Mouse (Mus musculus) midbrain, embryonic 10.5 days (tissue): ENCODE measurements around the gene Msx2. TPM values are rescaled to one million over a fixed set of nuclear protein-coding genes. Genes with fewer than 3 reads are reported as not detected.

Source experiments
- DNase-seq: peaks from one replicate; pipeline ENCODE4 v3.0.0-alpha.2; 2017; ENCODE audit warnings: low spot score
- H3K27ac ChIP-seq: fragments of 300-500 bp; sonication (generic); replicated peaks from 2 replicates; pipeline ENCODE4 v1.5.1; 2016; ENCODE audit warnings: mild to moderate bottlenecking
- H3K27me3 ChIP-seq: fragments of 300-500 bp; sonication (generic); 2 replicates; pipeline ENCODE4 v1.6.1; 2016; ENCODE audit warnings: low read depth, mild to moderate bottlenecking; ENCODE audit not compliant: poor library complexity, severe bottlenecking
- H3K36me3 ChIP-seq: fragments of 300-500 bp; sonication (generic); 2 replicates; pipeline ENCODE4 v1.6.1; 2016; ENCODE audit warnings: mild to moderate bottlenecking, moderate library complexity
- H3K4me1 ChIP-seq: fragments of 300-500 bp; sonication (generic); 2 replicates; pipeline ENCODE4 v1.6.1; 2016
- H3K4me3 ChIP-seq: fragments of 300-500 bp; sonication (generic); 2 replicates; pipeline ENCODE4 v1.5.1; 2016; ENCODE audit warnings: mild to moderate bottlenecking, moderate library complexity
- H3K9me3 ChIP-seq: fragments of 300-500 bp; sonication (generic); replicated peaks from 2 replicates; pipeline ENCODE4 v1.6.1; 2016; ENCODE audit warnings: mild to moderate bottlenecking
- WGBS: fragments of 180-500 bp; shearing (Covaris S2); methylation state at CpG from one replicate; pipeline ENCODE4 v1.1.7; 2016; 5-methylcytosine and 5-hydroxymethylcytosine counted together
- polyA plus RNA-seq: library from polyadenylated mRNA; unstranded; fragments of >200 nt; fragmentation: Nextera tagmentation; extraction: Ambion mirVana; gene quantifications from 2 replicates; pipeline ENCODE4 v1.2.1, GENCODE M21; 2016

Msx2 gene
- 18.3 and 23.2 TPM in 2 replicates for polyA plus RNA-seq

GRCm38 (mm10) chr13:53472614-53473124 is at the start of gene Msx2:
Gene Msx2 (minus strand): TSS chr13:53473074.
- Histone ChIP-seq H3K4me1 (peaks cover 71% of the 10 kb centered on the region), H3K27ac (peak within 1 kb of the TSS; percentile 64; the same call in 1 of the 2 replicates), H3K9me3 (no peaks in the 10 kb centered on the region), H3K27me3 (peaks cover 100% of the 10 kb centered on the region), H3K4me3 (peak within 1 kb of the TSS; percentile 57), H3K36me3 (no peaks in the 10 kb centered on the region)
- DNase-seq = peak; percentile 86
- WGBS = under 1% methylated on average over 38 of the region's 38 CpGs

GRCm38 (mm10) chr13:53521468-53521867 is 48.6 kb upstream of the Msx2 start:
- 87% methylated on average over 3 of the region's 3 CpGs for WGBS
- H3K27me3 ChIP-seq = peaks cover 21% of the 10 kb centered on the region
- no peak overlapping the region for H3K4me3 ChIP-seq
- H3K36me3 ChIP-seq = no peaks in the 10 kb centered on the region
- no peak for DNase-seq
- H3K4me1 ChIP-seq = peaks cover 18% of the 10 kb centered on the region
- no peak overlapping the region for H3K27ac ChIP-seq
- H3K9me3 ChIP-seq = peaks cover 1% of the 10 kb centered on the region

DNA sequence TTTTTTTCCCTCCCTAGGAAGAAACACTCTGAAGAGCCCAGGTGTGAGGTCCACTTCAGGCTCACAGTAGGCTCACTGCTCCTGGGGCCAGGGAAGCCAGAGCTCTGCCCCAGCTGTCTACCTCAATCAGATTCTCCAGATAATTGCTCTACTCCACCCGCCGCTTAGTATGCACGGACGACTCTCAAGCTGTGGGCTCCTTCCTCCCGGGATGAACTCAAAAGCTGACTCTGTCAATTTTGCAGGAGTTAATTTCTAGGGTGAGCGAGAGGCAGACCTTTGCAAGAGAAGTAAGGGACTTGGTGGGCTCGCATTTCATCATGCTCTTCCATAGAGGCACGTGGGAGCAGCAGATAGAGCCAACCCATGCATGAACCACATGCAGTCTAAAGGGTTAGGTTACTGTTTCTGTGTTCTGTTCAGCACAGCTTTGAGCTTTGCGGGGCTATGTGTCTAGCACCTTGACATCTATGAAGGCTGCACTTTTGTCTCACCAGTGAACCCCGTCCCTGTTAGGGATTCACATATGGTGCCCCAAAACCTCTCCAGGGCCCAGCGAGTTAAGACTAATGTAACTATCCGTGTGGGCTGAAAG is 47.6 kb upstream of the Msx2 start:
- Histone ChIP-seq H3K36me3 (no peaks in the 10 kb centered on the region), H3K4me1 (peaks cover 18% of the 10 kb centered on the region), H3K9me3 (peaks cover 9% of the 10 kb centered on the region), H3K27ac (no peak overlapping the region), H3K27me3 (peaks cover 21% of the 10 kb centered on the region), H3K4me3 (no peak overlapping the region)
- WGBS = 57% methylated on average over 12 of the region's 12 CpGs
- no peak for DNase-seq

- H3K4me1 ChIP-seq = peaks cover 18% of the 10 kb centered on the region
- no peak overlapping the region for H3K27ac ChIP-seq
- H3K36me3 ChIP-seq = no peaks in the 10 kb centered on the region
- DNase-seq = no peak
- H3K4me3 ChIP-seq = no peak overlapping the region
- H3K27me3 ChIP-seq = peaks cover 21% of the 10 kb centered on the region
- H3K9me3 ChIP-seq = peaks cover 9% of the 10 kb centered on the region
- WGBS = 81% methylated on average over 8 of the region's 8 CpGs
These were observed 46.9 kb upstream of the Msx2 start for GRCm38 (mm10) chr13:53519727-53520126.

DNA sequence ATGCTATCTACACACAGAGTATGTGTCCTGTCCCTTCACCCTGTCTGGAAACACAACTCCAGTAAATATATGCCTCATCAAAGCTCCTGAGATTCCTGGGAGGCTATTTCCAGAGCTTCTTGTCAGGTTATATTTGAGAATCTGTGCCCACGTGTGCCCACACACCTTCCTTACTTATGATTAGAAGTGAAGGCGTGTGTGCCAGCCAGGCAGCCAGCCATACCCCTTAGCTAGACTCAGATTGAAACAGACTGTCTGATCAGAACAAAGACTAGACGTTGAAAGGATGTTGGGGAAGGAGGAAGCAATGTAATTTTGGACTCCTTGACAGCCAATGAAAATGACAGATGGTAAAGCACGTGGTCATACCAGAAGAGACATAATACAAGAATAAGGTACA is 45.4 kb upstream of the Msx2 start:
- Histone ChIP-seq H3K4me3 (no peak overlapping the region), H3K36me3 (no peaks in the 10 kb centered on the region), H3K27ac (no peak overlapping the region), H3K27me3 (peaks cover 21% of the 10 kb centered on the region), H3K4me1 (peaks cover 18% of the 10 kb centered on the region), H3K9me3 (peaks cover 9% of the 10 kb centered on the region)
- WGBS = 83% methylated on average over 4 of the region's 4 CpGs
- no peak for DNase-seq

DNA sequence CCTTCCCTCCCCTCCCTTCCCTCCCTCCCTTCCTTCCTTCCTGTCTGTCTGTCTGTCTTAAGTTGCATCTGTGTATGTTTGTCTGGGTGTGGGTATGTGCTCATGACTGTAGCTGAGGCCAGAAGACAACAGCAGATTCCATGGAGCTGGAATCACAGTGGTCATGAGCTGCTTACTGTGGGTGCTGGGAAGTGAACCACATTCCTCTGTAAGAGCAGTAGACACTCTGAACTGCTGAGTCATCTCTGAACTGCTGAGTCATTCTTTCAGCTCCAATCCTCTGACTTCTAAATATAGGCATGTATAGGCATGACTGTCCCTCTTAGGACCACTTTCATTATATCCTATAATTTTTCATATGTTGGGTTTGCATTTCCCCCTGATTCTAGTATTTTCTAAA is 41.7 kb upstream of the Msx2 start:
- Histone ChIP-seq H3K4me3 (no peak overlapping the region), H3K4me1 (no peaks in the 10 kb centered on the region), H3K36me3 (no peaks in the 10 kb centered on the region), H3K27ac (no peak overlapping the region), H3K27me3 (no peaks in the 10 kb centered on the region), H3K9me3 (peaks cover 9% of the 10 kb centered on the region)
- DNase-seq = no peak

- Histone ChIP-seq H3K36me3 (no peaks in the 10 kb centered on the region), H3K4me3 (no peak overlapping the region), H3K27me3 (peaks cover 14% of the 10 kb centered on the region; the same call in 1 of the 2 replicates), H3K9me3 (peaks cover 6% of the 10 kb centered on the region), H3K4me1 (no peaks in the 10 kb centered on the region), H3K27ac (no peak overlapping the region)
- DNase-seq = no peak
- 86% methylated on average over 2 of the region's 2 CpGs for WGBS
These were observed 38.5 kb upstream of the Msx2 start for GRCm38 (mm10) chr13:53511366-53511765.

DNA sequence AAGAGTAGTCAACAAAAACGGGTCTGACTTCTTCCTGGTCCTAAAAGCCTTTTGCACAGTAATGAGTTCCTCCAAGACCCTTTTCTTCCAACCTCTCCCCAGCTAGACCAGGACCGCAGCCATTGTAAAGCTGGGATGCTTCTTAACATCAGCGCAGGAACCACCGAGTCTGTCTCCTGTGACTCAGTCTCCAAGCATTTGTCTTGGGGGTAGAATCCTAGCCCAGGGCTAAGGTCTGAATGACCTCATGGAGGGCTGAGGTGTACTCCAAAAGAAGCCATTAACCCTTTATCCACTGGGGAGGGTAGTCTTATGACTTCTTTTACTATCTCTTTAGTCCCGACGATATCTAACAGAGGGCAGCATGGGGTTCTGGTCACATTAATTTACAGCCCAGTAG is 29.5 kb upstream of the Msx2 start:
- no peak for DNase-seq
- Histone ChIP-seq H3K36me3 (no peaks in the 10 kb centered on the region), H3K4me1 (peaks cover 28% of the 10 kb centered on the region), H3K27me3 (peaks cover 89% of the 10 kb centered on the region), H3K27ac (no peak overlapping the region), H3K9me3 (no peaks in the 10 kb centered on the region), H3K4me3 (no peak overlapping the region)
- WGBS = 34% methylated on average over 6 of the region's 6 CpGs

DNA sequence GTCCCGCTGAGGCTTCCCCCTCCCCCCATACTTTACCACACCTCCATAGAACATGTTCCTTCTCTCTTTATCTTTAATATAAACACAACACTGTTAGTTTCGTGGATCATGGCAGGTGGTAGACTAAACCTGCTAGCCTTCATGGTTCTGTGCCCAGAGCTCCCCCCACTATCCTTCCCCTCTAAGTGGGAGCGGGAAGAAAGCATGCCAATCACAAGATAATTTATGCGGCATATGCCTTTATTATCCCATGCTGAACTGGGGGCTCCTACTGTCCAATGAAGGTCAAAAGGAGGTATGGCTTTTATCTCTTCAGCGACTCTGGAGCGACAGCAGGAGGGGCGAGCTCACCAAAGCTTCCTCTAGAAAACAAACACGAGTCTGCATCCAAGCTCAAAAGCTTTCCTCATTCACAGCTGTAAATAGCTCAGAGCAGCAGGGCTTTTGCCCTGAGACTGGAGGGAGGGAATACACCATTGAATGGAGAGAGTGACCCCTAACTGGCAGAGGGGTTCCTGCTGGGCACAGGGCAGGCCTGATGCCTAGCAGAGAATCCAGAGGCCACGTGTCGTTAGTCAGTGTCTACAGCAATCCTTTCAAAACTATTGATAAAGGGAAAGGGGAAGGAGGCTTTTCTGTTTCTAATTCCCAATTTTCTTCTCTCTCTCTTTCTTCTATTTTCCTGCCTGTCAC is 28.8 kb upstream of the Msx2 start:
- Histone ChIP-seq H3K4me1 (peaks cover 28% of the 10 kb centered on the region), H3K27me3 (peaks cover 86% of the 10 kb centered on the region), H3K27ac (no peak overlapping the region), H3K9me3 (no peaks in the 10 kb centered on the region), H3K4me3 (no peak overlapping the region; the same call in 1 of the 2 replicates), H3K36me3 (no peaks in the 10 kb centered on the region)
- 11% methylated on average over 10 of the region's 10 CpGs for WGBS
- DNase-seq = peak; percentile 29

DNA sequence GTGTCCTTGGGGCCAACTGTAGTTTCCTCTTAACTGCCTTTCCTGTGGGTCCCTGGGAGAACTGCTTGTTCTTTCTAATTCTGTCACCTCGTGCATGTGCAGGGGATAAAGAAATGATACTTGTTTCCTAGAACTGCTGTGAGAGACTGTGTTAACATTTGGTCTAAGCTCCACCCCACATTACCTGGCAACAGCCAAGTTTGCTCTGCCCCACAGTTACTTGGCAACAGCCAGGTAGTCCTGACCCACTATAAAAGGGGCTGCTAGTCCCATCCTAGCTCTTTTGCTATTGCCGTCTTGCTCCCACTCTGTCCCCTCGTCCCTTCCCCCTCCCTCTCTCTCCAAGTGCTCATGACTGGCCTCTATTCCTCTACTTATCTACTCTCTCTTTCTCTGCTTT is 28.2 kb upstream of the Msx2 start:
- WGBS = 35% methylated on average over 3 of the region's 3 CpGs
- Histone ChIP-seq H3K4me1 (peaks cover 28% of the 10 kb centered on the region), H3K9me3 (no peaks in the 10 kb centered on the region), H3K27me3 (peaks cover 85% of the 10 kb centered on the region), H3K27ac (no peak overlapping the region), H3K36me3 (no peaks in the 10 kb centered on the region), H3K4me3 (no peak overlapping the region)
- no peak for DNase-seq

DNA sequence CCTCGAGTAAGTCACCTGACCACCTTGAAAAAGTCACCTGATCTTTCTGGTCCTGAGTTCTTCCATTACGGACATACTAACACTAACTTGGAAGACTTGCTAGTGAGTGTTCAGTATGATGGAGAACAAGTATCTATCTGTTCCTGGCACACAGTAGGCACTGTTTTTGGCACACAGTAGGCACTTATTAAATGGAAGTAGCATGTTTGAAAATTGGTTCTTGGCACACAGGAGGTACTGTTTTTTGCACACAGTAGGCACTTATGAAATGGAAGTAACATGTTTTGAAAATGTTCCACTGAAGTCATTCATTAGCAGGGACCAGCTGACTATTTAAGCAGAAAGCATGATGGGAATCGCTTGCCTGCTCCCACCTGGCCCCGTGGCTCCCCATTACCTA is 13.6 kb upstream of the Msx2 start:
- Histone ChIP-seq H3K4me3 (no peak overlapping the region), H3K36me3 (no peaks in the 10 kb centered on the region), H3K27me3 (peaks cover 49% of the 10 kb centered on the region), H3K27ac (no peak overlapping the region), H3K4me1 (no peaks in the 10 kb centered on the region), H3K9me3 (no peaks in the 10 kb centered on the region)
- no peak for DNase-seq
- 72% methylated on average over 4 of the region's 4 CpGs for WGBS

DNA sequence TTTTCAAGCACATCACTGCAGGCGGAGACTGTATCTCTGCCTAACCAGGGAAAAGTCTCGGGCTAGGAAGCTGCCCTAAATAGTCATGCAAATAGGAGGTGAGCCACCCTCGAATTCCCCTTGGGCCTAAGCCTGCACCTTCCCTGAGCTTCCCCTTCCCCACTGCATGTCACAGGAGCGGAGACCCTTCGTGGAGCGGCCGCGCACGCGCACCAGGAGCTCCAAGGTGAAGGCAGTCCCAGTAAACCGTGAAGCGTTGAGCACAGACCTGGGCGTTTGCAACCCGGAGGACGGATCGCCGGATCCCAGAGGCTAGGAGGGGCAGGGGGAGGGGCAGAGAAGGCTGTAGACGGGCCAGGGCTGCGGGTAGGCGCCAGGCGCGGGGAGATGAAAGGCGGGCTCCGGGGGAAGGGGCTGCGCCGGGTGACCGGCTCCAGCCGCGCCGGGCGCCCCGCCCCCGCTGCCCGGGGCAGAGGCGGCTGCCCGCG is 2.9 kb upstream of the Msx2 start:
- DNase-seq = peak; percentile 83
- Histone ChIP-seq H3K4me1 (peaks cover 45% of the 10 kb centered on the region), H3K27me3 (peaks cover 98% of the 10 kb centered on the region), H3K36me3 (no peaks in the 10 kb centered on the region), H3K27ac (peak overlapping the region; percentile 65), H3K4me3 (peak overlapping the region; percentile 61), H3K9me3 (no peaks in the 10 kb centered on the region)
- WGBS = under 1% methylated on average over 36 of the region's 37 CpGs

- H3K36me3 ChIP-seq = no peaks in the 10 kb centered on the region
- peaks cover 100% of the 10 kb centered on the region for H3K27me3 ChIP-seq
- no peak overlapping the region for H3K4me3 ChIP-seq
- H3K4me1 ChIP-seq = peaks cover 57% of the 10 kb centered on the region
- no peak for DNase-seq
- no peaks in the 10 kb centered on the region for H3K9me3 ChIP-seq
- no peak overlapping the region for H3K27ac ChIP-seq
- WGBS = 8% methylated on average over 6 of the region's 6 CpGs
These were observed 1.6 kb upstream of the Msx2 start for GRCm38 (mm10) chr13:53474491-53474890.
